Mouse (Mus musculus) olfactory bulb, adult 2 months (tissue): ENCODE results near the gene Rgs7.

Experiments
- CTCF ChIP-seq: fragments of 200-500 bp; IDR thresholded peaks from 2 replicates; pipeline ENCODE4 v1.5.1; 2012; ENCODE audit warnings: low read depth, mild to moderate bottlenecking, low read length, moderate library complexity; ENCODE audit not compliant: insufficient read depth
- POLR2A ChIP-seq: fragments of 200-500 bp; IDR thresholded peaks from 2 replicates; pipeline ENCODE4 v1.6.1; 2012; ENCODE audit warnings: mild to moderate bottlenecking, low read depth, low read length, moderate library complexity; ENCODE audit not compliant: insufficient read depth

- TF ChIP-seq POLR2A = no peak
- no peak for TF ChIP-seq CTCF
Observed at GRCm38 (mm10) chr1:175462351-175462750, 29.9 kb downstream of the Rgs7 start.
